Mouse (Mus musculus) neural tube, embryonic 10.5 days (tissue): Measurements from ENCODE around the gene Zbtb17.

Experiments used
- DNase-seq: peaks from one replicate; pipeline ENCODE4 v3.0.0-alpha.2; 2017; ENCODE audit warnings: low spot score; ENCODE audit errors: extremely low spot score

Gene Zbtb17

DNA sequence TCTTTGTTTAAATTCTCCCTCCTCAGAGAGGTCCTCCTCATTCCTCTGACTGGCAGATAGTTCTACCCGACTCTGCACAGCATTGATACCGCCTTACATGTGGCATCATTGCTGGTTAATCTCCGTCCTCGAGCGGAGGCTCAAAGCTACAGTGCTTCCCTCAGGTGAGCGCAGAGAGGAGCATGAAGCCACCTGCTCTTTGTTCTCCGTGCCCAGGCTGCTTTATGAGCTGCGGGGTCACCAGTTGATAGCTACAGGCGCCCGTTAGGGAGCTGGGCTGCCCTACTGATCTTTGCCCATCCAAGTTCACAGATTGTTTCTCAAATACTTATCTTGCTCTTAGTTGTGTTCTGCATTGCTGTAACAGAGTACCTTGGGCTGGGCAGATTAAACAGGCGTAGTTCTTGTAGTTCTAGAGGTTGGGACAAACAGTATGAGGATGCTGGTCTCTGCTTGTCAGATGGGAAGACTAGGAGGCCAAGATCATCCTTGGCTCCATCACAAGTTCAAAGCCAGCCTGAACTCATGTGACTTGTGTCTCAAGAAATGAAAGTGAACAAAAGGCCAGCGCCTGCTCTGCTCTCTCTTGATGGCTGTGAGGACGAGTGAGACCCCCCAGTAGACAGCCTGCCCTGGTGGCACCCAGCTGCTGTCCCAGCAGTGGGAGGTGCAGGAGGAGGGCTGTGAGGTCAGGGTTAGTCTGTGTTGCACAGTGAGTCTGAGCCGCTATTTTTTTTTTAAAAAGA lies 11.9 kb downstream of the Zbtb17 start:
- DNase-seq: no peak

DNA sequence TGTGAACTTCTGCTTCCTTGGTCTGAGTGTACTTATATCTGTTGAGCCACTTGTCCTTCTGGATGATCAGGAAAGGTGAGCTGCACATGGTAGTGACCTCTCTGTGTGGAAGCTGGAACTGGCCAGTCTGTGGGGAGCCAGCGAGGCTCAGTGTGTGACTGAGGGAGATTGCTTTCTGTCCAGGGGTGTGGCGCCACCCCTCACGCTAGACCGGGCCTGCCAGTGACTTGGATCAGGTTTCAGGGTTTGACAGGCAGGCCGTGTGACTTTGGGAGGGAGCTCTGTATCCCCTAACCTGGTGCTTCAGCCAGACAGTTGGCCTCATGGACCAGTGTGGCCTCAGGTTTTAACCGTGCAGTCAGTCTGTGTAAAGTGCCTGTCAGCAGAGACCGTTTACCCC lies 13.8 kb downstream of the Zbtb17 start:
- DNase-seq: no peak

DNA sequence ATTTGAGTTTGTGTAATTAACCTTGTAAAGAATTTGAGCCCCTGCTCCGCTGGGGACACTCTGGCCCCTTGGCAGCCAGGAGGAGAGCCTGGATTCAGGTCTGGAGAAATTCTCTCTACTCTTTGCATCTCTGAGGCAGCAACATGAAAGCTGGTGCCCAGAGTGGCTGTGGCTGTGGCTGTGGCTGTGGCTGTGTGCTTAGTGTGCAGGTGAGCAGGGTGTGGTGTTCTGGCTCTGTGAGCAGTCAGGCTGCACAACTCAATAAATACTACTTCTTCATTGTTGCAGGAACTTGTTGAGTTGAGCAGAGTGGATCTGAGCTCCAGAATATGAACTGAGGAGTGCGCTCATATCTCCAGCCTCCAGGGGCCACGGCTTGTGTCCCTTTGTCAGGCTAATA lies 14.4 kb downstream of the Zbtb17 start:
- no peak for DNase-seq

DNA sequence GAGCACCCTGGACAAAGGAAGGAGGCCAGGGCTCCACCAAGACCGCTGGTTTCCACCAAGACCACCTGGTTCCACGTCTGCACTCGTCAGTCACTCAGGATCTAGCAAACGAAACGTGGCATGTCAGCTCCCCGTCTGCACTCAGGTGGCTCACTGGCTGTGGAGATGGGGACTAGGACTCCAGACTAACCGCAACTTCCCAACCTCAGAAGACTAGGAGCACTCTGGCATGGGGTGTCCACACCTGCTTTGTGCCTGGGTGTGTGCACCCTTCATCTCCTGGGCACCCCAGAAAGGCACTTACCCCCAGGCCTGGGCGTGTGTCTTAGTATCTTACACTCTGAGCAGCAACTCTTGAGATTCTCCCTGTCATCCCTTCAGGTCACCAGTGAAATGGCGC lies 15.3 kb downstream of the Zbtb17 start:
- no peak for DNase-seq

DNA sequence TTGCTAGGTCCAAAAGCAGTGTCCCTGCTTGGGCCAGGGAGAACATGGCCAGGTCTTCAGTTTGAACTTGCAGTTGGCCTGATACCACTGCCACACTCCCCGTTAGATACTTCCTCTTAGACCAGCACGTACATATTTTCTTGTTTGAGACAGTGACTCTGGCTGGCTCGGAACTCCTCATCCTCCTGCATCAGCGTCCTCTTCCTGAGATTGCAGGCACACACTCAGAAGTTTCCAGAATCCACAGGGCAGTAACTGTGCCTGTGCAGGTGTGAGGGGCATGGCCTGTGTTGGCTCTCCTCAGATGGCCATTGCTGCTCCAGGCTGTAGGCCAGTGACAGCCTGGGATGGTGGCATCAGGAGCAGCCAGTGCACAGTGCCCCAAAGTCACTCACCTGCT lies 16.0 kb downstream of the Zbtb17 start:
- DNase-seq: no peak

DNA sequence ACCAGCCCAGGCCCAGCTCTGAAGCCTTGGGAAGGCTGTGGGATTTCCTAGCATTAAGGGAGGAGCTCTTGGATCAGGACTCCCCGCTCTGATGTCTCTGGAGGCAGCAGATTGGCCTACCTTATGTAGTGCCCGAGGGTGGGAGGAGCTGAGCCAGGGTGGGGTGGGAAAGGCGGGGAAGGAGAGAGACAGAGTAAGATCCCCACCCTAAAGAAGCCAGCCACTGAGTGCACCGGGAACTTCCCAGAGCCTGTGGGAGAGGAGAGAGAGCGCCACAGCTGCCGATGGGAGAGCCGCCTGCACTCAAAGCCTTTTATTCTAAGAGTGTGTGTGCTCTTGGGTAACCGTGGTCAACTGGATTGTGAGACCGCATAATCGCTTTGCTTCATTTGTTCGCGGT lies 16.6 kb downstream of the Zbtb17 start:
- DNase-seq: no peak

DNA sequence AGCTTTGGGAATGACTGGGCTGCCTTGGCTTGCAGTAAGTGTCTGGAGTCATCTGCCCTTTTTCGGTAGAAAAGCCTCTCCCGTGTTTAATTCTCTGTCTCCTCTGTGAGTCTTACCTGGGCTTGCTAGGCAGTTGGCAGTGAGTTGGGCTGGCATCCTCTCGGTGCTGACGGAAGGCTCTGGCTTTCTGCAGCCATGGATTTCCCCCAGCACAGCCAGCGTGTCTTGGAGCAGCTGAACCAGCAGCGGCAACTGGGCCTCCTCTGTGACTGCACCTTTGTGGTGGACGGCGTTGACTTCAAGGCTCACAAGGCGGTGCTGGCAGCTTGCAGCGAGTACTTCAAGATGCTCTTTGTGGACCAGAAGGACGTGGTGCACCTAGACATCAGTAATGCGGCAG lies 17.1 kb downstream of the Zbtb17 start:
- no peak for DNase-seq

DNA sequence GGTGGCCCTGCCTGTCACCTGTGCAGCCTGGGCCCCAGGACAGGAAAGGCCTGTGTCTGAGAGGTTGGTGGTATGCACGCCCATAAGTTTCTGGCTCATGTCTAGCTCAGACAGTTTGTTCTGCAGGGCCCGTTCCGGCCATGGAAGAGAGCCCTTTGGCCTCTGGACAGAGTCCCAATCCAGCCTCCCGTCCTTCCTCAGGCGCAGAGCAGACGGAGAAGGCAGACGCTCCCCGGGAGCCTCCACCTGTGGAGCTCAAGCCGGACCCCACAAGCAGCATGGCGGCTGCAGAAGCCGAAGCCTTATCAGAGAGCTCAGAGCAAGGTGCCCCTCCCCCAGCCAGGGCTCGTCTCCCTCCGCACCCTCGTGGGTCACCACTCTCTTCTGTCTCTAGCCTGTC lies 19.0 kb downstream of the Zbtb17 start:
- DNase-seq: no peak

DNA sequence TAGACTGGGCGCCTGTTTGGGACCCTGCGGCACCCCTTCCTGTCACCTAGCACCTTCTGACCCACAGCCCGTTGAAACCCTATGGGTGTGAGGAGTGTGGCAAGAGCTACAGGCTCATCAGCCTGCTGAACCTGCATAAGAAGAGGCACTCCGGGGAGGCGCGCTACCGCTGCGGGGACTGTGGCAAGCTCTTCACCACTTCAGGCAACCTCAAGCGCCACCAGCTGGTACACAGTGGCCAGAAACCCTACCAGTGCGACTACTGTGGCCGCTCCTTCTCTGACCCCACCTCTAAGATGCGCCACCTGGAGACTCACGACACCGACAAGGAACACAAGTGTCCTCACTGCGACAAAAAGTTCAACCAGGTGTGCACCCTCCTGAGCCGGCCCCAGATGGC lies 20.3 kb downstream of the Zbtb17 start:
- no peak for DNase-seq

DNA sequence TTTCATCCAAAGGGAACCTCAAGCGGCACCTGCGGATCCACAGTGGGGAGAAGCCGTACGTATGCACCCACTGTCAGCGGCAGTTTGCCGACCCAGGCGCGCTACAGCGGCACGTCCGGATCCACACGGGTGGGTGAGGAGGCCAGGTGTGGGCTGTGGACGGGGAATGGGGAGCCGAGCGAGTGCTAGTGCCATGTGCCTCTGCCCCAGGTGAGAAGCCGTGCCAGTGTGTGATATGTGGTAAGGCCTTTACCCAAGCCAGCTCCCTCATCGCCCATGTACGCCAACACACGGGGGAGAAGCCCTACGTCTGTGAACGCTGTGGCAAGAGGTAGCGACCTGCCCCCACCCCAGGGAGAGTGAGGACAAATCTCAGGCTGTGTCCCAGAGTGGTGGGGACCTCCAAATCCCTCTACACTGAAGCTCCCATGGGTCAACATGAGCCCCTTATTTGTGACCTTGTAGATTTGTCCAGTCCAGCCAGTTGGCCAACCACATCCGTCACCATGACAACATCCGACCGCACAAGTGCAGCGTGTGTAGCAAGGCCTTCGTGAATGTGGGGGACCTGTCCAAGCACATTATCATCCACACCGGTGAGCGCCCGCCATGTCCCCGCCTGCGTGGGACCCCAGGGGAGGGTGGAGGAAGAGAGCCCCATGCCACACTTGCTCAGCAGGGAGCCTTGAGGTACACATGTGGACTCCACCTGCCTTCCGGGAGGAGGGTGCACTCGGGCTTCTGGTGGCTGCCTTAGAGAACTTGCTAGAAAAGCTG lies 21.2 kb downstream of the Zbtb17 start:
- no peak for DNase-seq

DNA sequence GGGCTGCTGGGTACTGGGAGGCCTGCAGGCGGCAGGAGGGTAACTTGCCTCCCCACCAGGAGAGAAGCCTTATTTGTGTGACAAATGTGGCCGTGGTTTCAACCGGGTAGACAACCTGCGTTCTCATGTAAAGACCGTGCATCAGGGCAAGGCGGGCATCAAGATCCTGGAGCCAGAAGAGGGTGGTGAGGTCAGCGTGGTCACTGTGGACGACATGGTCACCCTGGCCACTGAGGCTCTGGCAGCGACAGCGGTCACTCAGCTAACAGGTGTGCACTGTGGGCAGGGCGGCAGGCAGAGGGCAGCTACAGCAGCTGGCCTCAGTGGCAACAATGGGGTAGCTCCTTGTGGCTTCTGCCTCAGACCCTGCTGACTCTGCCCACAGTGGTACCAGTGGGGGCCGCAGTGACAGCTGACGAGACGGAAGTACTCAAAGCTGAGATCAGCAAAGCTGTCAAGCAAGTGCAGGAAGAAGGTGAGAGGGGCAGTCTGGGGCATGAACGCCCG lies 21.9 kb downstream of the Zbtb17 start:
- DNase-seq: no peak

DNA sequence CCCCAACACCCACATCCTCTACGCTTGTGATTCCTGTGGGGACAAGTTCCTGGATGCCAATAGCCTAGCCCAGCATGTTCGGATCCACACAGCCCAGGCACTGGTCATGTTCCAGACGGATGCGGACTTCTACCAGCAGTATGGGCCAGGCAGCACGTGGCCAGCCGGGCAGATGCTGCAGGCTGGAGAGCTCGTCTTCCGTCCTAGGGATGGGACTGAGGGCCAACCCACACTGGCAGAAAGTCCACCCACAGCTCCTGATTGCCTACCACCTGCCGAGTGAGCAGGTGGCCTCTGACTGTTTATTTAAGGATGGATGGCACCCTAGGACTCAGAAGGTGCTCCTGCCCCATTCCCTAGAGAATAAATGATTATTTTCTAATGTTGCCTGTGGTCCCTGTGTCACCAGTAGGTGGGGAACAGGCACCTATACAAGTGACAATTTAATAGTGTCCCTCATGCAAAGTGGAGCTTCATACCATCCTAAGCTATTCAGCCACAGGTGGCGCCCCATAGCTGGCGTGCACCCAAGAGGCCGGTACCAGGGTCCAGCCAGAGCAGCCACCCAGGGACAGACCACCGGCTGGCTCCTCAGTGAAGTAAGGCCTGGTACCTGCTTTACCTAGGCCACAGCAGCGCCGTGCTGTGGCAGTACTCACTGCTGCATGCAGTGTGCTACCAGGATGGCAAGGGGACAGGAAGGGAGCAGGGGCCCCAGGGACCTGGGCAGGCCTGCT lies 22.6 kb downstream of the Zbtb17 start:
- no peak for DNase-seq

- no peak for DNase-seq
Measured at GRCm38 (mm10) chr4:141467581-141467927, 23.1 kb downstream of the Zbtb17 start.

- no peak for DNase-seq
Measured at GRCm38 (mm10) chr4:141468576-141468975, 24.1 kb downstream of the Zbtb17 start.

DNA sequence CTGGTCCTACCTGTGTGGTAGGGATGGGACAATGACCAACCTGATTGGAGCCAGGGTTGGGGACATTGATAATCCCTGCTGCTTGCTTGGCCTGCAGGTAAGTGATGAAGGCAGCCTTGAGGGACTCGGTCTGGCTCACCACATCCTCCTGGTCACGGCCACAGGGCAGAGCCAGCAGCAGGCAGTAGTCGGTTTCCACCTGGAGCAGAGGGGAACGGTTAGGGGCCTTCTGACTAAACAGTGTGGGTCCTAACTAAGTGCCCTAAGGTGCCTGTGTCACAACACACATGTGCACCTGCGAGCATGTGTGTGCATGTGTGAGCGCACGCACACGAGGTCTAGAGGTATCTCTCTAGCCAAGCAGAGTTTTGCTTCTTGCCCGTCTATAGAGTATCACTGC lies 24.9 kb downstream of the Zbtb17 start:
- DNase-seq: no peak

GRCm38 (mm10) chr4:141471491-141471890 lies 27.0 kb downstream of the Zbtb17 start:
- DNase-seq: no peak

DNA sequence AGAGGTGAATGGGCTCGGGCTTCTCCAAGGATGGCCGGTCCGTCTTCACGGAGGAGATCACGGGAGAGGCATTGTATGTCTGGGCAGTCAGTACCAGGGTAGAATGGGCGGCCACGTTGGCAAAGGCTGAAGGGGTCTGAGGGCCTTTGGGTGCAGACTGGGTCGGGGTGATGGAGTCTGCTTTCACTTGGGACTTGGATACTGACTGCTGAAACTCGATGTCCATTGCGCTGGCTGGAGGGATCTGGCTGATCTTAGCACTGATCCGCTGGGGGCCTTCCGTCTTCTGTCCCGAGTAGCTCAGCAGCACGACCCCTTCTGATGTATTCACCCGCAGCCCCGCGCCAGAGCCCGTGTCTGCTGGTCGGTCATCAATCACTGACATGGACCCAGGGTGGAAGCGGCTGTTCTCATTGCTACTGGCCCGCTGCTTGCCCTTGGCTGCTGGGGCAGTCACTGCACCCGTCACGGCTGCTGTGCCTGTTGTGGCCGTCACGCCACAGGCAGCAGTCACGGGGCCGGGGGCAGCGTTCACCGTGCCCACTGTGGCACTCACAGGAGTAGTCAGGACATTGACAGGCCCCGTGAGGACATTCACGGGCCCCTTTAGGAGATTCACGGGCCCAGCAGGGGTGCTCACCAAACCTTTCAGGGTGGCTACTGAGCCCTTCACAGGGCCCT lies 28.3 kb downstream of the Zbtb17 start:
- no peak for DNase-seq

DNA sequence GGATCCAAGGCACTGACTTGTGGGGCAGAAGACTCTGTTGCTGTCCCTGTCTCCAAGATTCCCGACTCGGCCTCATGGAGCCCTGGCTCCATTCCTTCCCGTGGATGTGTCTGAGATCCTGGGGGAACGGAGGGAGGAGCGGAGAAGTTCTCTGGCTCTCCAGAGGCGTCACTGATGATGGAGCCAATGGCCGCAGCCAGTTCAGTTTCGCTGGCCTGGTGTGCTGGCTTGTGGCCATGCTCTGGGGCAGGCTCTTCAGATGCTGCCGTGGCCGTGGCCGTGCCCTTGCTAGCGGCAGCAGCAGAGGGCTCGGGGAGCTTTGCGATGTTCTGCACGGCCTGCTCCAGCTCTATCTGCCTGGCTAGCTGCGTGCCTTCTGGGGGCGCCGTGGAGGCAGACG lies 30.0 kb downstream of the Zbtb17 start:
- DNase-seq: no peak

- DNase-seq: no peak
Measured at GRCm38 (mm10) chr4:141477681-141478102, 33.2 kb downstream of the Zbtb17 start.

GRCm38 (mm10) chr4:141478225-141478624 lies 33.8 kb downstream of the Zbtb17 start:
- no peak for DNase-seq

DNA sequence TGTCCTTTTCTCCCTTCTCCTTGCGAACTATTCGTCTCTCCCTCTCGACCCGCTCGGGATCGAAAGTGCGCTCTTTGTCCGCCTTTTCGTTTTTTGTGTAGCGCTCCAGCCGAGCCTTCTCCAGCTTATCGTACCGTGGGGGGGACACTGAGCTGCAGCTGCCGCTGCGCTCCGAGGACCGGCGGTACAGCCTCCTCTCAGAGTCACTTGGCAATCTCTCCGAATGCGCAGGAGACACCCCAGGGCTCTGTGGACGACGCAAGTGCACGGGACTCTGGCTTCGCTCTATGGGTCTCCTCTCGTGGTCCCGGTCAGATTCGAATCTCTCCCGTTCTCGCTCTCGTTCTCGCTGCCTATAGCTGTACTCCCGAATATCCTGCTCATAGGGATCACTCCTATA lies 34.3 kb downstream of the Zbtb17 start:
- DNase-seq: no peak

DNA sequence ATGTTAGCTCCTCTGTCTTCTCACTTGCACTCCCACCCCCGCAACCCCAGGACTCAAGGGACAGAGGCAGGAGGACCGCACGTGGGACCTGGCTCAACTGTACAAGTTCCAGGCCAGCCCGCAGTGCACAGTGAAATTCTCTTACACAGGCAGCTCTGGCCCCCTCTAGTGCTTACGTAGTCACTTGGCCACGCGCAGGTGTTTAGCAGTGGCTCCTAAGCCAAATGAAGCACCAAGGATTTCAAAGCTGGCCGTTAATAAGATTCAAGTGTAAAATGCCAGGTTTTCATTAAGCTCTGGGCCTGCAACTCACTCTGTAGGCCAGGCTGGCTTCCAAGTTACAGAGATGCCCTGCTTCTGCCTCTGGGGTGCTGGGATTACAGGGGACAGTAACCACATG lies 35.0 kb downstream of the Zbtb17 start:
- DNase-seq: no peak
